Mouse (Mus musculus) T-helper 1 cell (primary cell): Measurements from ENCODE around the gene Gm42674.

ENCODE experiments used
- in situ Hi-C: fragments of 300-600 bp; cut with MboI, MseI; formaldehyde crosslinking; loops from one replicate; pipeline ENCODE4 v1.15.1; 2025; ENCODE audit warnings: high pct_unique_total_duplicates

Gm42674 gene

DNA sequence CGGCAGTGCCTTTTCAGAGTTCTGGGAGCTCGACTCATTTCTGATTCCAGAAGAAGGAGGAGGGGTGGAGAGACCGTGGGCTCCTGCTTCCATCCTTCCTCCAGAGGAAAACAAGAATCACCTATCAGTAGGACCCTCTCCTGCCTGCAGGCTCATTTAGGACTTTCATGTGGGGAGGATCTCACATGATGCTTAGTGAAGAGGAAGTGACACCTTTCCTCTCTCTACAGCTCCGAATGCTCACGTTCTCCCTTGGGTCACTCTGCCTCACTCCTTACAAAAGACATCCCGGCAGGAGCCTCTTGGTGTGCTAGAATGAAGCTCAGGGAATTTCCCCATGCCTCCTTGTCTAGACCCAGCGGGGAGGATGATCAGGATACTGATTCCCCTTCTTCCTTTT, 19.8 kb downstream of the Gm42674 start:
- in situ Hi-C loops = no loop called here

- in situ Hi-C loops = no loop called here
Measured at GRCm38 (mm10) chr3:90623435-90624071, 21.8 kb downstream of the Gm42674 start.

DNA sequence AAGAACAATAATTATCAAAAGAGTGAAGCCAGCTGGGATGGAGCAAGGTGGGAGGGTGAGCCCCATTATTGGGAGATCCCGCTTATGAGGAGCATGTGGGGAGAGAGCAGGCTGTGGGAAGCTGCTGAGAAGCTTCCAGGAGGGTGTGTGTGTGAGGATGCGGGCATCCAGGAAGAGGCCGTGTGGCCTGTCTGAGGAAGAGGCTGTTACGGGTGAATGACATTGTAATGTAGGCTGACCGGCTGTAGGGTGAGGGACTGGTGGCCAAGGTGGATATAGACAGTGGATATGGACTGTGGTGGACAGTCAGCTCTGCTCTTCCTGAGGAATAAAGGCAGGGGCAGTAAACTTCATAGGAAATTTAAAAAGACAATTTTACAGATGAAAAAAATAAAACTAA, 23.8 kb downstream of the Gm42674 start:
- in situ Hi-C loops = no loop called here

- in situ Hi-C loops = no loop called here
Measured at GRCm38 (mm10) chr3:90626266-90627021, 24.7 kb downstream of the Gm42674 start.

DNA sequence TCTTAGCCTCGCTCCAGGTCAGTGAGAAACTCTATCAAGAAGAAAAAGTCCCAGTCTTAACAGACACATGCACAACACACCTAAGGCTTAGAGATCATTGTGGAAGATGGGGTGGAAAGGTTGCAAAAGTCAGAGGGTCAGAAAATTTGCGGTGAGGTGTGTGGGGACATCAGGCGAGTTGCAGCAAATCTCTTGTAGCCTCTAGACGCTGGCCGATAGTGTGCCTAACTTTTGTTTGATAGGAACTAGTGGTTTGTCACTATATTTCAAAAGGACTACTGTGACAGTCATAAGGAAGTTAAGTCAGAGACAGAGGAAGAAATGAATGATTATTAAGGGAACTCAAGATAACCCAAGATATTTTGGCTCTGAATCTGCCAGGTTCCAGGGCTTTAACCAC, 25.7 kb downstream of the Gm42674 start:
- in situ Hi-C loops = no loop called here

- in situ Hi-C loops = no loop called here
Measured at GRCm38 (mm10) chr3:90627807-90628206, 26.1 kb downstream of the Gm42674 start.

DNA sequence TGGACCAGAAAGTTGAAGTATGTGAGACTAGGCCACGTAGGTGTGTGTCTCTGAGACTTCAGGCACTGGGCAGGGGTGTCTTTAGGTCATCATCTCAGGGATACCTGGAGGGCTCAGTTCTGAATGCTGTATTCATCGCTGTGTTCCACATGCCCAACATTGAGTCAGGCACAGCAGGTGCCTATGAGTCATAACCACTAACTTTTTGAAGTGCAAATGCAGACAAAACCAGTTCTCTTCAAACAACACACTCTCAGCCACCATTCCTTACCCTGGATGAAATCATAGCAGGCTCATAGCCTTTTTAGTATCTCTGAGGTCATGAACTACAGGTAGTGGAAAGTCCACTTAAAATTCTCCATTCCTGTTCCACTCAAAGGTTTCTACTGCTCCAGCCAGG, 27.6 kb downstream of the Gm42674 start:
- in situ Hi-C loops = no loop called here

DNA sequence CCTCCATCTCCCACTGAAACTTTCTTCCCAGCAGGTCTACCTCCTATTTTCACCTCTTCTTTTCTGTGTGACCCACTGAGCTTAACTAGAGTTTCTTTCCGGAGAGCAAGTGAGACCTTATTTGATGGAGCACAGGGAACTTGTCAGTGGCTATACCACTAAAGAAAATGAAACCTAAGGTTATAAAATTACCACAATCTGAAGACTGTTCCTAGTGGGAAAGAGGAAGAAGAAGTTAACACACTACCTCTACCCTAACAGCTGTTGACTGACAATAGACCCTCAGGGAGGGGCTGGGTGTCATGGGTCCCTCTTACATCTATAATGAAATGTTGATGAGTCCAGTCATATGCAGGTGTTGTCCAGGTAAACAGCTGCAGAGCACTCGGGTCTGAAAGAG, 30.3 kb downstream of the Gm42674 start:
- in situ Hi-C loops = no loop called here

- in situ Hi-C loops = no loop called here
Measured at GRCm38 (mm10) chr3:90638511-90639275, 37.0 kb downstream of the Gm42674 start.

DNA sequence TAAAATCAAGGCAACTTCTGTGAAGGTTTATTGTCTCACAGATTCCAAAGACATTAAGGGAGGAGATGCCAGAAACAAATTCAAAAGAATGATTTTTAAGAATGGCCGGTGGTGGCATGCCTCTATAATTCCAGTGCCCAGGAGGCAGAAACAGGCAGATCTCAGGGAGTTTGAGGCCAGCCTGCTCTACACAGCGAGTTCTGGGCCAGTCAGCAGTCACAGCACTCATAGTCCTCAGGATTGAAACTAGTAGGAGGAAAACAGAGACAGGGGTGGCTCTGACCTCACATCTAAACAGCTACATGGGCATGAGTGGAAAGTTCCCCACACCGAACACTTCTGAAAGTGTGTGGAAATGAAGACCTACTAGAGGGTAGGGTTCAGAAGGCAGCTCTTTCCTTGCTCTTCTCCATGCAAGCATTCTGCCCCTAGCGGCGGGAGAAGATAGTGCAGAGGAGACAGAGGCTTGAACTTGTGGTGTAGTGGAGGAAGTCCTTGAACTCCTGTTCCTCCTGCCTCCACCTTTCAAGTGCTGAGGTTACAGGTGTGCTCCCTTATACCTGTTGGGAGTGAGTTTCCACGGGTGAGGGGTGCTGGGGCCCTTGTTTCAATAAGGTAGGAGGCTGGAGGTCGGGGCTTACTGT, 37.9 kb downstream of the Gm42674 start:
- in situ Hi-C loops = no loop called here

DNA sequence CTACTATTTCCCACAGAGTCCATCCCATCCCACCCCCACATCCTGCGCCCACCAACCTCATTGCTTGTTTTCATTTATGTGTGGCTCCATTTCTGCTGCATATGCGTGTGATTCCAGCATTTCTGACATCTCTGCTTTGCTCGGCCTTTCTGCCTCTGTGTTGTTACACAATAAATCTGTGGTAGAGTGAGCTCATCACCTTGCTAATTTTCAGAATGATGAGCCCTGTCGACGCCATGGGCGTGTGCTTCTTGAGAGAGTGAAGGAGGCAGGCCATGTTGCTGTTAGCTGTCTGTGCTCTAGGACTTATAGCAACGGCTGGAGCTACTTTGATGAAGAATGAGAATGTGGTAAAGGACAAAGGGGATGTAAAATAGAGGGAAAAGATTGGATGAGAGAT, 39.3 kb downstream of the Gm42674 start:
- in situ Hi-C loops = no loop called here

DNA sequence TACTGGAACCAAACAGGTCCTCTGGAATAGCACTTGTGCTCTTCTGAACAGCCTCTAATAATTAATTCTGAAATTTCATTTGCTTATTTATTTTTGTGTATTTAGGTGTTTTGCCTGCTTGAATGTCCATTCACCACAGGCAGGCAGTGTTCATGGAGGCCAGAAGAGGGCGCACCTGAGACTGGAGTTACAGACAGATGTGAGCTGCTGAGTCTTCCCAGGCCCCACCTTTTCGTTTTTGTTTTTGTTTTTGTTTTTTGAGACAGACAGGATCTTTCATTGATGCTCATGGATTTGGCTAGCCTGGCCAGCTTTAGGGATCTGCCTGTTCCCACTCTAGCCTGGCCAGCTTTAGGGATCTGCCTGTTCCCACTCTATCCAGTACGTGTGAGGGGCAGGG, 42.5 kb downstream of the Gm42674 start:
- in situ Hi-C loops = no loop called here

DNA sequence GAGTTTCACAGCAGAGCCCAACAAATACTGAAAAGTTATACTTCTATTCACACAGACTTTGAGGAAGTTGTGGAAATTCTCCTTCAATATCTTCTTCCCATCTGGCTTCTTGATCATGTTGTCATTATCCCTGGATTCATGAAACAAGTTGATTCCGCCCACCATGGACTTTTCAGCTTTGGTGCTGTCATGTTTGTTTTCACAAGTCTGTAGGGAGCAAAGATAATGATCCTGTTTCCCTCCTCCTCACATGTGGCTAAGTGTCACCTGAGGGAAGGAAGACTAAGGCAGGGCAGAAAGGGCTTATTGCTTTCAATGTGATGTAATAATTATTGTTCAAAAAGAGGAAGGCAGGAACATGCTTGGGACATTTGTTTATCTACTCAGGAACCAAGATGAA, 45.6 kb downstream of the Gm42674 start:
- in situ Hi-C loops = no loop called here

DNA sequence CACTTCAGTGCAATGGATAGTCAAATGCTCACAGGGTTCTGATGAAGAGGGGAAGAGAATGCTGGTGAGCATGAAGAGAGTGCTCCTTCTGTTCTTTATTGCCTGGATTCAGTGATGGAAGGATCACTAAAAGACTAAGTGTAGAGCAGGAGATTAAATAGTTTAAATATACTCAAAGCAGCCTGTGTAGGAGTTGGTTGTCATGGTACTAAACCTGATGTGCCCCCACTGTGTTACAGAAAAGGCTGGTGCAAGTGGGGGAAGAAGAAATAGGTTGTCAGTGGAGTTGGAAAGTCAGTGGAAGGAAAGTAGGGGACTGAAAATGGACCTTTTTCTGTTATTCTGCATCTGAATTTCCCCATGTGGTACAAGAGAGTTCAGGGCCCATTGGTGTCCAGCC, 47.3 kb downstream of the Gm42674 start:
- in situ Hi-C loops = no loop called here

- in situ Hi-C loops = no loop called here
Measured at GRCm38 (mm10) chr3:90649832-90650231, 48.1 kb downstream of the Gm42674 start.

- in situ Hi-C loops = no loop called here
Measured at GRCm38 (mm10) chr3:90652878-90653508, 51.3 kb downstream of the Gm42674 start.

DNA sequence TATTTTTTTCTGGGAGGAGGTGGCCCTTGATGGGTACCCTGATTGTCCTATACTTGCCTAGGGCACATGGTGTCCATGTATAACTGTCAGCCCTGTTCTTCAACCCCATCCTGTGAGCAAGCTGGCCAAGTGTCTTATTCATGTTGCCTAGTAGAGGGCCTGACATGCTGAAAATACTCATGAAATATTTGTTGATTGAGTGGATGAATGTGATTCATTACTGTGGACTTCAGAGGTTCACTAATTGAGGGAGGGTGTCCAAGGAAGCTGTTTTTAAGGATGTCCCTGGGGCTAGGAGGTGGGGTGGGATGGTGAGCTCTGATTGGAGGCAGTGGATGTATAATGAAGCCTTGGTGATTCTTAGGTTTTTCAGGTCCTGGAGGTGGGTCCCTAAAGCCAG, 52.0 kb downstream of the Gm42674 start, which contains the start of gene S100a7a:
S100a7a (plus strand) TSS at position 301 of the 400 bp plus-strand sequence.
- in situ Hi-C loops = no loop called here
